ENCODE assay signal across 10 mouse cellular contexts in the genomic region with DNA sequence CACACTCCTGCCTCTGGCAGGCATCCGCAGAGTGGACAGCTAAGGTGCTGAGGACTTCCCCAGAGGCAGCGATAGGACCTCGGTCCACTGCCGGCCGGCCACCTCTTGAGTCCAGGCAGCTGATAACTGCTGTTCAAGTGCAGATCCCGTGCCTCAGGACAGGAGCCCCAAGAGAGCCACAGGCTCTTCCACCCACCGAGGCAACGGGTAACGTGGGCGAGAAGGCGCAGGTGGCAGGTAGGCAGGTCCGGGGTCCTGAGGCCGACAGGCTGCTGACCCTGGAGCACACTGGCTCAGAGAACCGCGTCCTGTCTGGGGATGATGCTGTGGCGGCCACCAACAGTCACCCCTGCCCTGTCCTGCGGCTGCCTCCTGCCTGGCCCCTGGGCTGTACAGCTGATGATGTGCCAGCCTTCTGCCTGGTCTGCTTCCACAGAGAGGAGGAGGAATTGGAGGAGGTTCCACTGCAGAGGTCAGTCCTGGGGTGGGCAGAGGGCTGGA. TPM values are rescaled to one million over a fixed set of nuclear protein-coding genes. Genes with fewer than 3 reads are reported as not detected.
DNase-seq lines count a peak whose midpoint lies in the region; ATAC-seq lines count a peak whose summit lies in the region.
"Had no signal": no experiment of that assay in that cellular context is flagged by ENCODE, and none has a peak within 500 bp of the region (broad histone marks: within the 10 kb centered on the region; RNA-seq: fewer than 3 reads in every experiment).

No protein-coding gene starts in this region.

- H3K27me3 ChIP-seq in forebrain, embryonic 10.5 days (ENCODE audit: poor library complexity, severe bottlenecking) = peaks cover 43% of the 10 kb centered on the region
- H3K27me3 ChIP-seq in forebrain, embryonic 11.5 days (ENCODE audit: control insufficient read depth, insufficient read depth, low read length) = no peaks in the 10 kb centered on the region
- no peaks in the 10 kb centered on the region for H3K27me3 ChIP-seq in midbrain, embryonic 15.5 days (replicated peaks)
- H3K27me3 ChIP-seq in midbrain, embryonic 14.5 days (ENCODE audit: control insufficient read depth, insufficient read depth, low read length) = no peaks in the 10 kb centered on the region
- no peaks in the 10 kb centered on the region for H3K27me3 ChIP-seq in hindbrain, embryonic 16.5 days (replicated peaks; ENCODE audit: control insufficient read depth, insufficient read depth, low read length)

- peak overlapping the region; percentile 9; the same call in 1 of the 2 replicates for H3K4me3 ChIP-seq in forebrain, embryonic 10.5 days
- no peak overlapping the region for H3K4me3 ChIP-seq in forebrain, embryonic 11.5 days (ENCODE audit: low read depth, low read length)
- no peak overlapping the region for H3K4me3 ChIP-seq in midbrain, embryonic 15.5 days
- no peak overlapping the region for H3K4me3 ChIP-seq in midbrain, embryonic 14.5 days (replicated peaks; ENCODE audit: low read depth, low read length)
- no peak overlapping the region for H3K4me3 ChIP-seq in hindbrain, embryonic 16.5 days (ENCODE audit: low read length)
- H3K4me3 ChIP-seq: liver, embryonic 15.5 days had no signal

- whole genome bisulfite sequencing in forebrain, embryonic 10.5 days = 53% methylated on average over 17 of the region's 17 CpGs
- WGBS in forebrain, embryonic 11.5 days = 50% methylated on average over 17 of the region's 17 CpGs
- 48% methylated on average over 17 of the region's 17 CpGs for WGBS in midbrain, embryonic 15.5 days
- WGBS in midbrain, embryonic 14.5 days = 51% methylated on average over 17 of the region's 17 CpGs
- WGBS in hindbrain, embryonic 16.5 days = 62% methylated on average over 16 of the region's 17 CpGs

- H3K27ac ChIP-seq in forebrain, embryonic 10.5 days = peak overlapping the region; percentile 20; the same call in 1 of the 2 replicates
- H3K27ac ChIP-seq in forebrain, embryonic 11.5 days (ENCODE audit: low read depth, low read length) = no peak overlapping the region
- H3K27ac ChIP-seq in midbrain, embryonic 15.5 days = no peak overlapping the region
- H3K27ac ChIP-seq in midbrain, embryonic 14.5 days (replicated peaks; ENCODE audit: low read depth, low read length) = no peak overlapping the region
- H3K27ac ChIP-seq in hindbrain, embryonic 16.5 days (ENCODE audit: low read depth, low read length) = no peak overlapping the region
- H3K27ac ChIP-seq: liver, embryonic 15.5 days had no signal

- no peak overlapping the region for H3K9ac ChIP-seq in forebrain, embryonic 11.5 days (ENCODE audit: low read length)
- no peak overlapping the region for H3K9ac ChIP-seq in midbrain, embryonic 15.5 days
- no peak overlapping the region for H3K9ac ChIP-seq in midbrain, embryonic 14.5 days (replicated peaks; ENCODE audit: low read length)
- H3K9ac ChIP-seq in hindbrain, embryonic 16.5 days (ENCODE audit: low read depth, low read length) = no peak overlapping the region; the same call in 1 of the 2 replicates
- H3K9ac ChIP-seq: liver, embryonic 15.5 days had no signal

- H3K4me1 ChIP-seq in forebrain, embryonic 10.5 days = peaks cover 18% of the 10 kb centered on the region
- H3K4me1 ChIP-seq in forebrain, embryonic 11.5 days (replicated peaks; ENCODE audit: control insufficient read depth, insufficient read depth, low read length) = peaks cover 5% of the 10 kb centered on the region
- H3K4me1 ChIP-seq in midbrain, embryonic 15.5 days = peaks cover 9% of the 10 kb centered on the region
- 0 out of 2 replicates have a peak, but pooled peaks cover 4% of the 10 kb centered on the region for H3K4me1 ChIP-seq in midbrain, embryonic 14.5 days (ENCODE audit: control insufficient read depth, insufficient read depth, low read length)
- peaks cover 6% of the 10 kb centered on the region for H3K4me1 ChIP-seq in hindbrain, embryonic 16.5 days (ENCODE audit: control insufficient read depth, insufficient read depth, low read depth, low read length)
- H3K4me1 ChIP-seq: liver, embryonic 15.5 days had no signal

- H3K4me2 ChIP-seq in forebrain, embryonic 11.5 days (ENCODE audit: low read depth, low read length, severe bottlenecking) = no peak overlapping the region
- 0 out of 2 replicates have a peak overlapping the region, but pooled peaks have one; percentile 24 for H3K4me2 ChIP-seq in midbrain, embryonic 15.5 days
- no peak overlapping the region; the same call in 1 of the 2 replicates for H3K4me2 ChIP-seq in midbrain, embryonic 14.5 days (ENCODE audit: low read length)
- H3K4me2 ChIP-seq in hindbrain, embryonic 16.5 days (ENCODE audit: low read length) = peak overlapping the region; percentile 35
- H3K4me2 ChIP-seq: liver, embryonic 15.5 days had no signal

- ATAC-seq in forebrain, embryonic 11.5 days (replicated peaks; ENCODE audit: low FRiP score) = no peak
- ATAC-seq in midbrain, embryonic 15.5 days (replicated peaks) = no peak
- no peak for ATAC-seq in midbrain, embryonic 14.5 days (ENCODE audit: low FRiP score, low TSS enrichment)
- no peak for ATAC-seq in hindbrain, embryonic 16.5 days

- no peak for DNase-seq in forebrain, embryonic 10.5 days (ENCODE audit: extremely low spot score, low spot score)
- DNase-seq in forebrain, embryonic 11.5 days (ENCODE audit: low spot score) = no peak
- DNase-seq in midbrain, embryonic 14.5 days = no peak
- DNase-seq in right cerebral cortex, postnatal 36 days (ENCODE audit: low spot score in 2 of 2) = no peak
- no peak for DNase-seq in urinary bladder, adult 18-20 months (ENCODE audit: low spot score in 2 of 2)
- no peak for DNase-seq in layer of hippocampus, adult 8-10 months (ENCODE audit: low spot score in 2 of 2)
- DNase-seq: kidney, postnatal 14 days had no signal

- no peaks in the 10 kb centered on the region for H3K36me3 ChIP-seq in forebrain, embryonic 10.5 days (replicated peaks)
- H3K36me3 ChIP-seq in forebrain, embryonic 11.5 days (ENCODE audit: control insufficient read depth, insufficient read depth, low read length) = no peaks in the 10 kb centered on the region
- H3K36me3 ChIP-seq in midbrain, embryonic 15.5 days (replicated peaks) = no peaks in the 10 kb centered on the region
- H3K36me3 ChIP-seq in midbrain, embryonic 14.5 days (ENCODE audit: control insufficient read depth, insufficient read depth, low read length) = no peaks in the 10 kb centered on the region
- no peaks in the 10 kb centered on the region for H3K36me3 ChIP-seq in hindbrain, embryonic 16.5 days (ENCODE audit: control insufficient read depth, insufficient read depth, low read length)
- H3K36me3 ChIP-seq: liver, embryonic 15.5 days had no signal

- H3K9me3 ChIP-seq in forebrain, embryonic 10.5 days = no peaks in the 10 kb centered on the region
- H3K9me3 ChIP-seq in forebrain, embryonic 11.5 days (ENCODE audit: control insufficient read depth, low read length) = no peaks in the 10 kb centered on the region
- H3K9me3 ChIP-seq in midbrain, embryonic 15.5 days = no peaks in the 10 kb centered on the region
- no peaks in the 10 kb centered on the region for H3K9me3 ChIP-seq in midbrain, embryonic 14.5 days (ENCODE audit: control insufficient read depth, low read length)
- H3K9me3 ChIP-seq in hindbrain, embryonic 16.5 days (ENCODE audit: control insufficient read depth, low read length) = no peaks in the 10 kb centered on the region
- H3K9me3 ChIP-seq: liver, embryonic 15.5 days had no signal

RNA-seq across cellular contexts. Expression of a gene that starts 23.7 kb away (rescaled TPM):
- polyA plus RNA-seq in forebrain, embryonic 10.5 days (2016; fragmentation: Nextera tagmentation; extraction: Ambion mirVana) = 79.1 and 83.0 TPM in 2 replicates
- polyA plus RNA-seq in forebrain, embryonic 11.5 days (2014; fragmentation: Nextera tagmentation; extraction: Ambion mirVana) = 194 and 214 TPM in 2 replicates
- polyA plus RNA-seq in midbrain, embryonic 15.5 days (2015; fragmentation: Nextera tagmentation; extraction: Ambion mirVana) = 333 and 359 TPM in 2 replicates
- 391 and 401 TPM in 2 replicates for polyA plus RNA-seq in midbrain, embryonic 14.5 days (2014; fragmentation: Nextera tagmentation; extraction: Ambion mirVana)
- polyA plus RNA-seq in hindbrain, embryonic 16.5 days (2015; fragmentation: Nextera tagmentation; extraction: Ambion mirVana) = 159 and 208 TPM in 2 replicates
- 10 to 100 TPM; 56.4 to 75.1 (median 65.6) TPM for total RNA-seq in layer of hippocampus, adult 8-10 months (2022)

RNA-seq across cellular contexts. Expression of a gene that starts 48.4 kb away (rescaled TPM):
- polyA plus RNA-seq in forebrain, embryonic 10.5 days (2016; fragmentation: Nextera tagmentation; extraction: Ambion mirVana) = 65.5 and 70.1 TPM in 2 replicates
- 76.4 and 91.6 TPM in 2 replicates for polyA plus RNA-seq in forebrain, embryonic 11.5 days (2014; fragmentation: Nextera tagmentation; extraction: Ambion mirVana)
- polyA plus RNA-seq in midbrain, embryonic 15.5 days (2015; fragmentation: Nextera tagmentation; extraction: Ambion mirVana) = 55.7 and 55.9 TPM in 2 replicates
- 64.2 and 65.1 TPM in 2 replicates for polyA plus RNA-seq in midbrain, embryonic 14.5 days (2014; fragmentation: Nextera tagmentation; extraction: Ambion mirVana)
- polyA plus RNA-seq in hindbrain, embryonic 16.5 days (2015; fragmentation: Nextera tagmentation; extraction: Ambion mirVana) = 44.4 and 54.4 TPM in 2 replicates
- 10 to 100 TPM; 89.1 to 99.7 (median 96.2) TPM for total RNA-seq in layer of hippocampus, adult 8-10 months (2022)

Comparison
In these comparisons a context has a peak if more than half of its experiments do, and no peak if none do; other contexts are left out.
1. H3K4me2 ChIP-seq: peak in midbrain, embryonic 15.5 days (single experiment) and hindbrain, embryonic 16.5 days (single experiment); none in forebrain, embryonic 11.5 days (single experiment) and midbrain, embryonic 14.5 days (single experiment).